Mouse (Mus musculus): ENCODE measurements at regions not wholly inside any gene's neighbourhood (a gene's known extent, or its start where the extent isn't known, plus 50 kb on each side); places are given as distances from the start of the nearest gene placed in this dataset.

DNA sequence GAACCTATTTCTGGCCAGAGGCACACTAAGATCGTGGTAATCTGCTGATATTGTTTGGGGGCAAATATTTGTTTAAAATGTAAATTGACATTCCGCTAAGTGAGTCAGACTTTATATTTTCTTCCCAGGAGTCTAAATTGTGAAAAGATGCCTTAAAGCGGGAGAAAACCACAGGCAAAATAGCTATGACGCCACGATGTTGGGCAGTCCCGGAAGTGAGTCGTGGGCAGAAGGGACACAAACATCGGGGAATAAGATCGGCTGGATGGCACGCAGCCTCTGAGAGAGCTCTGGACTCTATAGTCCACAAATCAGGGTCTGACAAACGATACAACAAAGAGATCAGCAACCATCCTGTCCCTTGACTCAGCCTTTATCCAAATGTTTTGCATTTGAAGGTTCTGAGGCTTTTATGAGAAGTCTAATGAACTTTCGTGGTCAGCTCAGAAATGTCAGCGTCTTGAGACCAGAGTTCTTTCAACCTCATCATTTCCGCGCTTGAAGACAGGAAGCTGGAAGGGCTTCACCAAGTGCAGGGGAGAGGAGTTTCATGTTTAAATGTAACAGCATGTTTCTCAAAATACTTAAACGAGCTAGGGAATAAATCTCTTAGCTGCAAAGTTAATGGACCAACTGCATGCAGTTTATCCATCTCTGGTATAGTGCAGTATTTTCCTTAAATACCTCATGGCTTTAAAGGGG lies 472.2 kb upstream of the Intu start:
- no peak for DNase-seq (ENCODE audit: low read depth, low spot score)

DNA sequence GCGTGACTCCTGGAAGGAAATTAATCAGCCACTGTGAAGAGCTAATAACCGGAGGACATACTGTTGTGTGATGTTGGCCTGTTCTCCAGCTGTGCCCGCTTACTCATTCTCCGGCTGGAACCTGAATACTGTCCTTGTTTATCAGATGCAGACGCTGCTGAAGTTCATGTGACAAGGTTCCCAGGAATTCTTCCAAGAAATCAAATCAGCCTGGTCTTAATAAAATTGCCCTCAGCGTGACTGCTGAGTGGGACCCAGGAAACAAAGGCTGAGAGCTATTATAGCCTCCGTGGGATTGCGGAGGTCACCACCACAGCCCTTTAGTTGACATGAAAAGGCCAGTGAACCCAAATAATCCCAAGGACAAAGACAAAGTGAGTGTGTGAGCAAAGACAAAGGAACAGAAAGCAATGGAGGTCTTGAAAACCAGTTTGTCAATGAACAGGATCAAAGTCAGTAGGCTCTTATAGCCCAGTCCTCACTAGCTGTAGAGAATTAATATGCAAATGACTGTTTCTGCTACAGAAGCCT lies 460.9 kb upstream of the Intu start:
- no peak for DNase-seq (ENCODE audit: low read depth, low spot score)

DNA sequence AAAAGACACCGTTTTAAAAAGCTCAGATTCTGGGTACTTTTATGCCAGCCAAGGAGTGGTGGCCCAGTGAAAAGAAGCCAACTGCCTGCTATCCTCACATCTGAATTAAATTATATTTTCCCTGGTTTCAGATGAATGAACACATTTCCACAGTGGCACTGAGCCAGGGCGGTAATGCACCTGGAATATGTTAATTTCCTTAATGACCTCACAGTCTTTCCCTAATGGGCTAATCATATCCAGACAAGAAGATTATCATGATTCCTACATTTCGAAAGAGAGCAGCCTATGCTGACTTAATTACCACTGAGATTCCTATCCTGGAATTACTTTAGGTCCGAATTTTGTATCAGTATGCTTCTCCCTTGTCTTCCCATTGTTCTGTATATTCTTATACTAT lies 454.3 kb upstream of the Intu start:
- no peak for DNase-seq (ENCODE audit: low read depth, low spot score)

DNA sequence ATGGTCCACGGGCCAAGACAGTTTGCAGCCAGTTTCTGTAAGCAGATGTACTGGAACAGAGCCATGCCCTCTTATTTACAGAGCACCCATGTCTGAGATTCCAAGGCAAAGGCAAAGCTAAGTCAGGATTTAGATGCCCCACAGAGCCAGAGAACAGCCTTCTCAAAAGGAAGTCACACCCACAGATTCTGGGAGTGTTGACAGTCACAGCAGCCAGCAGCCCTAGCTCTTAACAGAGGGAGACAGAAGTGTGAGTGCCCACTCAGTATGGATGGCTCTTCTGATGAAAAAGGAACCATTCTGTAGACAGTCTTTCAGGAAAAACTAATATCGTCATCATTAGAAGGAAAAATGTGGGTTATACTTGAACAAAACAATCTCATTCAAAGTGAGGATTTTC lies 446.0 kb upstream of the Intu start:
- no peak for DNase-seq (ENCODE audit: low read depth, low spot score)

DNA sequence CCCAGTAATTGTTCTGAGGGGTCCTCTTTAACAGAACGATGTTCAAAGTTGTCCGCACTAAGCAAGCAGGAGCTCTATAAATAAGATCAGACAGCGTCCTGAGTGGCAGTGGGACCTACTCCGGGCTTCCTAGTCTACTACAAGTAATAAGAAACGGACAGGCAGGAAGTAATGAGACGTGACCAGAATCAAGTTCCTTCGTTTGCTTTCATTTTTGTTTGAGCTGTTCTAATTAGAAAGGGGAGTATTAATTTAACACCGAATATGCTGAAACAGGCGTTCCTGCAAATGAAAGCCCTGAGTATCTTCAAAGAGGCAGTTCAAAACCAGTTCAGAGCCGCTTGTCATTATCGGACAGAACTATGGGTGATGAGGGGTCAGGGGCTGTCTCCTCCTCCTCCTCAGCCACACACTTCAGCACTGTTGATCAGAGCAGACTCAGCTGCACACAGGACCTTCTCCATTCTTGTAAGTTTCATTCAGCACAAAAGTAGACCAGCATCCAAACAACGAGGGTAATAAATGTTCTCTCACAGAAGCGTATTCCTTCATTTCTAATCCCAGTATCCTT lies 439.2 kb upstream of the Intu start:
- DNase-seq (ENCODE audit: low read depth, low spot score) = no peak

DNA sequence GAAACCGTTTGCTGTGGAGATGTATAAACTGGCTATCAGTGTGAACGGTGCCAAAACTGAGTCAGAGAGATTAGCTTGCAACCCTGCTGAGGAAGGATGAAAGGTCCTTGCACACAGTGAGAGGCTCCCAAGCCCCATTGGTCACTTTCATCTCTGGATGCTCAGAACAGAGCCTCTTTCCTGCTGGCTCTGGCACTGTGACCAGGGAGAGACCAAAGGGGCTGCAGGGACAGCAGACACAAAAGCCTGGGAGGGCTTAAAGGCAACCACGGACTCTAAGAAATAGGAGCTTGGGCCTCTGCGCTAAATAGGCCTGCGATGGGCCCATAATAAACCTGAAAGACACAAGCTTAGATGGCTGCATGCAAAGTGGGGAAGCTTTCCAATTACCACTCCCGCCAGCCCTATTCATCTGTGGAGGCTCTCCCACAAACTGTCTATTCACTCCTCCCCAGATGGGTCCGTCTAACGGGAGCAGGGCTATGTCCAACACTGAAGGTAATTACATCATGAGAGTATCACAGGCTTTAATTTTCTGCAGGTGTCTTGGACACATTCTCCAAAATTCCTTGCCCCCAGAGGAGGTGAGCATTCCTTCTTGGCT lies 438.2 kb upstream of the Intu start:
- no peak for DNase-seq (ENCODE audit: low read depth, low spot score)

DNA sequence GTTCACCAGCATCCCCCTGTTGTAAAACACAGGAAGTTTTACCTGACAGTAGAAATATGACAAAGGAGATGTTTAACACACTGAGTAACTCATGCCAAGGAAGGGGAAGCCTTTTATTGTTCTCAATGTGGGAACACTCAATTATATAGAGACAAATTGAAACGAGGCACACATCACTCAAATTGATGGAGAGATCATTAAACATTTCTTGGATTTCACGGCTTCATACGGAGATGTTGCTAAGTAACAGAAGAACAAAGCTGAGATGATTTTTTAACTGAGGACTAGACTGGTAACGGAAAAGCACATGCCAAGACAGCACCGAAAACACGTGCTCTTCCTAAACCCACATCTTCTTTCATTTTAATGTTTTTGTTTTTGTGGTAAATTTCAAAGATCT lies 437.0 kb upstream of the Intu start:
- no peak for DNase-seq (ENCODE audit: low read depth, low spot score)

DNA sequence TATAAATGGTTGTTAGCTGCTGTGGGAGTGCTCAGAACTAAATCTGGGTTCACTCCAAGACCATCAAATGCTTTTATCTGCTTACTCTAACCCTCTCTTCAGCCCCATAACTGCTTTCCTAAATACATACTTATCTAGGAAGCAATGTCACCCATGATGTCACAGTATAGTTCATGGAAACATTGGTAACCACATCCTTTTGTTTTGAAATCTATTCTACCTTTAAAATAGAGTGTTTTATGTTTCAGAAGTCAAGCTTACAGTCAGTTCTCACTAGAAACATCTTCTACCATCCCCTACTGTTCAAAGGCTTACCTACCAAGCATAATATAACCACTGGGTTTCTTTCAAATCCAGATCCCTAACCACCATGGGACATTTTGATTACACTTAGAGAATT lies 436.4 kb upstream of the Intu start:
- DNase-seq (ENCODE audit: low read depth, low spot score) = no peak

DNA sequence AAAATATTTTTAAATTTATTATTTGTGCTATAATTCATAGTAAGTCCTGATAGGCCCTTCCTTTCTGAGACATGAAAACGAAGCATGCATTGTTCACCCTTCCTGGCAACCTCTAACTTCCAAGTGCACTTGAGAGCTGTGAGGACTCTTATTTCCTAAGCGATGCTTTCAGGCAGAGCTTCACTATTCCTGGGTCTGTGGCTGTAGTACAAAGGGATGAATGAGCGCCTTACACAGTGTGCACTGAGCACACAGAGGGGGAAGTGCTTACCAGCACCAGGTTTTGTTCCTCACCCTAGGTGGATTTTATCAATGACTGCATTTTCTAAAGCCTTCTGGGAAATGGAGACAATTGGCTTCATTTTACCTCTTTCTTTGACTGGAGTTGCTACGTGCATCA lies 428.4 kb upstream of the Intu start:
- DNase-seq (ENCODE audit: low read depth, low spot score) = no peak

DNA sequence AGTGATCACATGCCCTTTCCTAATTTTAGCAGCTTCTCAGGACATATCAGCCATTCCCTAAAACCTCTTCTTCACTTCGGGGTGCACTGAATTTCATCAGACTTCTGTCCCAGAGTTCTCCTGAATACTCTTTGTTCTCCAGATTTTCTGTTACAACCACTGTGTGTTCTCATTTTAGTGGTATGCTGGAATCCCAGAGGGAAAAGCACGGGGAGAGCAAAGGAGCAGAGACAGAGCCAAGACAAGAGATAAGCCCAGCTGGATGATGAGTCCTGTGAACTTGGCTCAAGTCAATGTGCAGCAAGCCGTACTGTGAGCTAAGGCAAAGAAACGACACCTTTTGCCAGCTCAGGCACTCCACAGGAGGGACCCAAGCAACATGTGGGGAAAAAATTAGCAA lies 416.3 kb upstream of the Intu start:
- DNase-seq (ENCODE audit: low read depth, low spot score) = no peak

DNA sequence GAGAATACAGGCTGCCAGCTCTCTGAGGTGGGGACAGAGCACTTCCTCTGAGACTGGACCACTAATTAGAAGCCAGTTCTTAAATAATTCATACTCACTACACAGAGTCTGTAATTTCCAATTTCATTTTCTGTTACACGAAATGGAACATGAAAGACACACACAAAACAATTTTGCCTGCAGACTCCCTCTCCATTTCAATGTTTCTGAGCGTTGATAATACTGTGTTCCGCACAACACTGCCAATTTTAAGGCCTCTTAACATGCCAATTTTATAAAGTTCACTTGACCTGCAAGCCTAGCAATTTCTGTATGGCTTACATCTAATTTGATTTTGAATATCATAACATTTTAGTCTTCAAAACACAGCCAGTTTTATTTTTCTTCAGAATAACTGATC lies 412.5 kb upstream of the Intu start:
- DNase-seq (ENCODE audit: low read depth, low spot score) = no peak

DNA sequence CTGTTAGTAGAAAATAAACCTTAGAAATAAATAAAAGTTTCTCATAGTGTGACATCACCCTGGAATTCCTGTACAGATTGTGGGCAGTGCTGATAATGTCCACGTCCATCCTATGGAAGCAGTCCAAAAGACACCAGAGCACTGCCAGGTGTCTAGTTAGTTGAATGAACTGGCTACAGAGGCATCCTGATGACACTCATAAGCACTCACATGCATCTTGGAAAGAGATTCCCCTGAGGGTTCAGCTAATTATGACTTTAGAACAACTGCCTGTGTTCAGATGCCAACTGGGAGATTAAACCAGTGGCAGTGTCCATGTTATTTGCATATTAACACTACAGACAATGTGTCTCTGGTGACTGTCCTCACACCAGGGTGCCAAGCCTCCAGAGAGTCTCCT lies 411.6 kb upstream of the Intu start:
- no peak for DNase-seq (ENCODE audit: low read depth, low spot score)

DNA sequence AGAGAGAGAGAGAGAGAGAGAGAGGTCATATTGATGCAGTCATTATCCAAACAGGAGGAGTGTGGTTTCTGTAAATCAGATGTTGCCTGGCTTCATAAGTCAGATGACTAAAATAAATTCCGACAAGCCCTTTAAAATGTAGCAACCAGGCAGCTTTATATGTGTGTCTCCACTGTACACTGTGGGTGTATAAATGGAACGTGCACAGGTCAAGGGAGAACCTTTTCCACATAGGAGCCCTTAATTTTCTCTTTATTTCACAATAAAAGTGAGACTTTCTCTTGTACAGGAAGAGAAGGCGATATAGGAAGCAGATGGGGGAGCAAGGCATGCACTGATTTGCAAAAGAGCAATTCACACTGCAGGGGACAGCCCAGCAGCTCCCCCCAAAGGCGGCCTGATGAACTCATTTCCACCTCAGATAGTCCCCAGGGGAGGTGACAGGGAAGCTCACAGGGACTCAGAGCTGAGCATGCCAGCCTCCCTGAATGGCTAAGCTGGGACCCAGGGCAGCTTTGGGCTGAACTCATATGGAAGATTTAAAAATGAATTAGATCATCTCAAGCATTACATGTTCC lies 410.7 kb upstream of the Intu start:
- peak; percentile 55 for DNase-seq (ENCODE audit: low read depth, low spot score)

DNA sequence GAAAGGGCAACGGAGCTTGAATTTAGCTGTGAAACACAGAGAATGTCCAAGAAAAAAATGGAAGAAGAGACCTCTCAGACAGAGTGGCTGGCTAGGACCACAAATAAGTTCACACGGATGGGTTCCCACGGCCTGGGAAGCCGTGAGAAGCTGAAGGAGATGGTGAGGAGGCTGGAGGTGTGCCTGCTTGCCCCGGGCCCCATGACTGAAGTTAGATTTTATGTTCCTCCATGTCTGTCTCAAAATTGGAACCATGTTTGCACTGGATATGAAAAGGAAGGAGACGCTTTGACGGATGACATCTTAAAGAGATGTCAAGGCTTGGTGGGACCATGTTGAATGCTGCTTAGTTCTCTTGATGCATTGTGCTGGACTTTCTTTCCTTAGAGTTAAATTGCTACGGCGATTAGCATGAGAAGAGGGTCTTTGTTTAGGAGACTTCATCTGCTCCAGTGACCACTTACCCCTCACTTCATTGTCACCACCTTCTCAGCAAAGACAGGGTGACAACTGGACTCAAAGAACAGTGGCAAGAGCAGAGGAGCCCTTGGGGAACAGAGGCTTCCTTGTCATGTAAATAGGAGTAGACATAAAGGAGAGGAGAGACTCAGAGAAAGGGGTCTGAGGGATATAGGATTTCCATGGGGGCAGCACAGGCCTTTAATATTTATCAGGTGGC lies 407.4 kb upstream of the Intu start:
- DNase-seq (ENCODE audit: low read depth, low spot score) = no peak

DNA sequence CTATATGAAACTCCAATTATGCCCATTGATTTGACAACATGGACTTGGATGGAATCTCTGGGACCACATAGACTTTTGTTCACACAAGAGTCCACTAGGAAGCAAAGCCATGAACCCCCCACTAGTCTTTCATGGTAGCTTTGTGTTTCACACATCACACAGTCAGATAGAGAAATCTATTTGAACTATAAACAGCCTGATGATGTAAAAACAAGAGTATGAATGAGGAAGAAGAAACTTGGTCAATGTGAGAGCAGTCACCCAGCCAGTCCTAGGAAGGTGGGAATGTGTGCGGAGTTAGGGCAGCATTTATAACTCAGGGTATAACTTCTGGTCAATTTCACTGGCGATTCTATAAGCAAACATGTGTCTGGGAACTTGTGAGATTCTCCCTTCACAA lies 404.2 kb upstream of the Intu start:
- DNase-seq (ENCODE audit: low read depth, low spot score) = no peak

DNA sequence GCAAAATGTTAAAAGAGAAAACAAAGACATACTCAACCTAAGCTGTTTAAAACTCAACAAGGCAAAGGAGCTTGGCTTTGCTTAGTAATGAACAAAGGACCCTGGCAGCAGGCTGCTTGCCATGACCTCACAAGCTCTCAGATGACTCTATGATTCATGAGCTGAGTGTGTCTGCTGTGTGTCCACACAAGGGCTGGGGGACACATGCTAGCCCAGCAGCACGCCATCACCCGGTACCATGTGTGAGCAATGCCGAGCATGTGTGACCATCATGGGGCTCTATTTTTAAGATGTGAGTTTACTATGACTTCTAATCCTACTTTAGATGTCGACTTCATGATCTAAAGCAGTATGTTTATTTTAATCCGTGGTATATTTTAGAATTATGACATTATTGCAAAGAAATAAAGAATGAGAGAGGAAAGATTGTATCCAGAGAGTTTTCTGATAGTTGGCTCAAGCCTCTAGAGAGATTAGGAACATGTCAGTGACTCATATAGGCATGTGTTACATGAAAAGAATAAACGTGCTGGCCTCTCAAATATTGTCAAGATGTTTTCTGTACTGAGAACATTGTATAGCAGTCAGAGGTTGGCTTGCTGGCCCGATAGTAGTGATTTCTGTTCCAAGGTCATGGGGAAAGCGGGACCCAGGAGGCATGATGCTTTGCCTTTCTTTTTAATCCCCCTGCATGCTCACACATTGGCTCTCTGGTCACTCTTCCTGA lies 400.1 kb upstream of the Intu start:
- no peak for DNase-seq (ENCODE audit: low read depth, low spot score)

DNA sequence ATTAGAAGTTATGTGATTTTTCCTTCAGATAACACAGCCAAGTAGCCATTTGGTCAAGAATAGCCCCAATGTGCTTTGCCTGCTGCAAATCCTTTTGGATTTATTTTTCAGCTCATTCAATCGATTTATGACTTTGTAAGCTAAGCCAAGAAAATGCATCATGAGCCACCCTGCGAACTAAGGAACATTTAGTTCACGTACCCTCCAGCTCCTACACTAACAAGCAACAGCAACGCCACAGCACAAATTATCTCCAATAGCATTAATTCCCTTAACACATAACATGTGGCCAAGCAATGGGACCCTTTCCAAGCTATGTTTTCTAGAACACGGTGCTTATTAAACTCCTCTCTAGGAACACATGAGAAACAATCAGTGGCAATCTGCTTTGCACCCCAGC lies 392.4 kb upstream of the Intu start:
- DNase-seq (ENCODE audit: low read depth, low spot score) = peak; percentile 28

DNA sequence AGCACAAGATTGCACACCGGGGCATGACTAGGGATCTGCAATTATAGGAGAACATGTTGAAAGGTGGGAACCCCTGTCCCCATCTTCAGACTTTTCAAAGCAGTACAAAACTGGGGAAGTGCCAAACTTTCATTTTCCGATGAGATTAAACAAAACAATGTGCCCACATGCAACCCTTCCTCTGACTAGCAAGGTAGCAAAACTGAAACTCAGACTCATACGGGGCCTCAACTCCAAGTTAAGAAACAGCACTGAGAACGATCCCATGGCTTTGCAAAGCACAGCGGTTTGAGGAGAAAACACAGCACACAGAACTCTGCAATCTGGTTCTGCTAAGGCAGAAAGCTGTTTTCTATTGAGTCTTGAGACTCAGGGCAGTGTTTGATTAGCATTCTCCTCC lies 388.9 kb upstream of the Intu start:
- DNase-seq (ENCODE audit: low read depth, low spot score) = no peak

DNA sequence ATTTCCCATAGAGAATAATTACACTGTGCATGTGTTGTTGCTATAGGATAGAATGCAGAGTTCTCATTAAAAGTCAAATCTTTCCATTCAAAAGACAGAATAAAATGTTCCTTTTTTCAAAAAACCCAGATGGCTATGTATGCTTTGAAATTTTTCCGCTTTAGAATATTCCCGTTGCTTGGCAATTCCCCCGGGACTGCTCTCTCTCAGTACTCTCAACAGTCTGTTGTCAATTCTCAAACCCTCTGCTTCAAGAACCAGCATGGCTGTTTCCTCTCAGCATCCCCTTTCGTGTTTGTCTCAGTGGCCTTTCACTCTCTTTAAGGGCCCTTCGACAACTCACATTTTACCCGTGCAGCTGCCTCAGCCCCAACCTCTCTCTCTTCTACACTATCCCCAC lies 372.5 kb upstream of the Intu start:
- no peak for DNase-seq (ENCODE audit: low read depth, low spot score)

DNA sequence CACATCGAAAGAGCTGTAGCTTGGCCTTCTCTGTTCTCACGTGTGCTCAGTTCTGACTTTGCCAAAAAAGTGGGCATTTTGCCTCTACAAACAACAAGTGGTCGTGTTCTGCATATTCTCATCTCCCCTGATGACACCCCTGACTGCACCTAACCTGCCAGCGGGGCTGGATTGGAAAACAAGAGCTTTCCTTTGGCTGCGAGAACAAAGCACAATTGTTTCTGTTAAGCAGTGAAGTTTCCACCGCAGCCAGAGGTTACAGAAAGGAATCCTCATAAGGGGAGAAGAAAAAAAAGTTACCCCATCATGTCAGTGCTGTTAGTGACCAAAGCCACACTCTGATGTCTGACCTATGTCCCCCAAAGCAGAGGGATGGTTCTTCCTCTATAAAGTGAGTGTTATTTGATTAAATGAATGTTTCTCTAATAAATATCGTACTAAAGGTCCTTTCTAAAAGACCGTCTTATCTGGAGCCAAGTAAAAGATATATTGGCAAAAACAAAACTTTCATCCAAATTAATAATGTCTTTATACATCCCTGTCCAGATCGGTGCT lies 371.4 kb upstream of the Intu start:
- no peak for DNase-seq (ENCODE audit: low read depth, low spot score)

DNA sequence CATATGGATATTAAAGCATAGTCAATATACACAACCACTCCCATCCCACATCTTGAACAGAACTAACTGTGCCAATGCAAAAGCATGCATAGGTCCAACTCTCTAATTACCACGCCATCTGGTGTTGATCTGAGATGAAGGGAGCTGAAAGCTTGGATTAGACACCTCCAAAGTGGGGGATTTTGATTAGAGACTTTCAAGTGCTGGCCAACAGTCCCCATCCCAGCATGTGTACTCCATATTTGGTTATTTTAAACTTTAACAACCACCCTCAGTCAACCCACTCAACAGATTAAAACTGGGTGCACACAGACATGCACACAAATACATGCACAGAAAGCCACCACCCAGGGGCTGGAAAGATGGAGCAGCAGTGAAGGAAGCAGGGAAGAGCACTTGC lies 366.9 kb upstream of the Intu start:
- DNase-seq (ENCODE audit: low read depth, low spot score) = no peak
